Mouse (Mus musculus) brain, adult 10 weeks (tissue): ENCODE results near the gene Mavs. TPM values are rescaled to one million over a fixed set of nuclear protein-coding genes. Genes with fewer than 3 reads are reported as not detected.

ENCODE experiments used
- polyA plus RNA-seq: library from polyadenylated mRNA; stranded (reverse); fragments of 350-450 nt; fragmentation: Illumina TruSeq; extraction: RNeasy Lipid Tissue Mini Kit (QIAGEN cat#74804); gene quantifications from one replicate; pipeline ENCODE4 v1.2.3, GENCODE M21; 2015; ENCODE audit warnings: low read depth, low replicate concordance

The Mavs gene
- 7.1 TPM for polyA plus RNA-seq

GRCm38 (mm10) chr2:131233307-131234126 is at the start of gene Mavs:
Gene Mavs (plus strand): TSS chr2:131234063.

GRCm38 (mm10) chr2:131186771-131187601 is 46.9 kb upstream of the Mavs start, which contains the start of the genes Cdc25b and Spef1:
Gene Cdc25b (plus strand): TSS chr2:131186949.
Gene Spef1 (minus strand): TSS chr2:131187282.

GRCm38 (mm10) chr2:131206778-131207177 is 27.1 kb upstream of the Mavs start, which contains the start of gene Ap5s1:
Gene Ap5s1 (plus strand): TSS chr2:131207078.

DNA sequence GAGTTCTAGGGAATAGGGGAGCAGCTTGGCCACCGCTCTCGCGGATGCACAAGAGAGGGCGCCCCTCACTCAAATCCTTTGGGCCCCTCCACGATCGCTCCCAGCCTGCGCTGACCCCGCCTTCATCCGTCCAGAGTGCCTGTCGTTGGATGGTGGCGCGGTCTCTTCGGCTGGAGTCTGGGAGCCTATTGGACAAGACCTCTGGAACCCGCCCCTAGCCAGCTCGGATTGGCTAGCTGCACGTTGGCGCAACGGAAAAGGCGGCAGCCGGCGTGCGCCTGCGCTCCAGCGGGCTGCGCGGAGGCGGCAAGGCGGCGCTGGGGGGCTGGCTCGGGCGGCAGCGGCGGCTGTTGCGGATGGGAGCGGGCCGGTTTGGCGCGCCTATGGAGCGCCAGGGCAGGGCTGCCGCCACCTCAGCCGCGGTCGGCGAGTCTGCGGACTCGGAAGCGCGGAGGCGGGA is 28.4 kb downstream of the Mavs start, which contains the start of gene Pank2:
Pank2 (plus strand) TSS at position 283 of the 460 bp plus-strand sequence.

Other genes with a start within 250 kb of the Mavs start
- gene Gfra4, start 191.0 kb upstream of the Mavs start, polyA plus RNA-seq: 68.5 TPM
- 4.2 TPM for gene Adam33, start 170.2 kb upstream of the Mavs start, polyA plus RNA-seq
- 0.10 TPM for gene Siglec1, start 147.3 kb upstream of the Mavs start, polyA plus RNA-seq
- 5.9 TPM for gene Hspa12b, start 106.8 kb upstream of the Mavs start, polyA plus RNA-seq
- not detected for gene Gm11037, start 100.6 kb upstream of the Mavs start, polyA plus RNA-seq
- 74.8 TPM for gene 1700037H04Rik, start 74.0 kb upstream of the Mavs start, polyA plus RNA-seq
- 72.3 TPM for gene Cenpb, start 54.0 kb upstream of the Mavs start, polyA plus RNA-seq
- gene Cdc25b, start 47.1 kb upstream of the Mavs start, polyA plus RNA-seq: 14.3 TPM
- gene Spef1, start 46.8 kb upstream of the Mavs start, polyA plus RNA-seq: 7.2 TPM
- 27.3 TPM for gene Ap5s1, start 27.0 kb upstream of the Mavs start, polyA plus RNA-seq
- gene Pank2, start 28.4 kb downstream of the Mavs start, polyA plus RNA-seq: 44.0 TPM
- gene Rnf24, start 118.8 kb downstream of the Mavs start, polyA plus RNA-seq: 18.5 TPM